Mouse (Mus musculus): ENCODE results near the gene Tac4.

Gene Tac4

GRCm38 (mm10) chr11:95318116-95318515 is 56.8 kb downstream of the Tac4 start:
- DNase-seq, result peak; percentile 71
